ENCODE assay signal across 28 mouse cellular contexts in the genomic region with DNA sequence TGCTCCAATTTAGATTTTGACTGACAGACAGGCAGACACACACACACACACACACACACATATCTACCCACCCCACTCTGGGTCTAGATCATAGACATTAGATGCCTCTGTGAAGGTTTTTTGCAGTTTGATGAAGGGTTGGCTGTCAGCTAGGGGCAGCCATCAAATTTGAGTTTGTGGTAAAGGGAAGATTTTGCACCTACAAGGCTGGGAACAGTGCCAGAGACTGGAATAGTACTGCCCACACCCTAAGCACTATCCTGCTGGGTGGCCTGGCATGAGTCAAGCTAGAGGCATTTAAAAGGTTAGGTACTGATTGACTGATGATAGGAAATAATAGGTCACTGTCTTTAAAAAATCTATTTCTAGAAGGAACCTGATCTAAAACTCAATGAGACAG. TPM values are rescaled to one million over a fixed set of nuclear protein-coding genes. Genes with fewer than 3 reads are reported as not detected.
A peak's percentile ranks its signal among the peaks of the same experiment; 100 is the strongest.
DNase-seq lines count a peak whose midpoint lies in the region; TF ChIP-seq lines count a peak whose summit lies in the region.
"Had no signal": no experiment of that assay in that cellular context is flagged by ENCODE, and none has a peak within 500 bp of the region (broad histone marks: within the 10 kb centered on the region; RNA-seq: fewer than 3 reads in every experiment).

No protein-coding gene starts in this region.

- intact Hi-C loops in gastrocnemius, adult 2 months (cut with DNase I) = no loop called here

- TF ChIP-seq CTCF in gastrocnemius, adult 2 months (IDR thresholded peaks at IDR 0.05) = no peak
- no peak for TF ChIP-seq CTCF in layer of hippocampus, adult 2 months (conservative IDR thresholded peaks at IDR 0.05)

- H3K27ac ChIP-seq in gastrocnemius, adult 2 months = no peak overlapping the region
- H3K27ac ChIP-seq in layer of hippocampus, adult 2 months = no peak overlapping the region
- H3K27ac ChIP-seq: heart, embryonic 10.5 days; hindbrain, embryonic 12.5 days; midbrain, embryonic 15.5 days; stomach, embryonic 15.5 days had no signal

- peak; percentile 39 for DNase-seq in adrenal gland, adult 2 months
- no peak for DNase-seq in adrenal gland, adult 8-10 months
- peak; percentile 32 for DNase-seq in gastrocnemius, adult 2 months
- DNase-seq in gastrocnemius, postnatal 10 days = no peak
- DNase-seq in adrenal gland, postnatal 14 days = peak; percentile 21
- peak; percentile 42 to 43 for DNase-seq in cerebellum, postnatal 10 days
- no peak for DNase-seq in spleen, postnatal 10 days (ENCODE audit: low spot score in 2 of 2)
- no peak for DNase-seq in layer of hippocampus, adult 2 months (ENCODE audit: low spot score in 2 of 2)
- DNase-seq: kidney, adult 2 months; kidney, postnatal 10 days; lung, adult 18-20 months; lung, postnatal 14 days; right cerebral cortex, postnatal 25 days; thymus, adult 18-20 months; thymus, postnatal 4 days had no signal

- no peak overlapping the region for H3K4me3 ChIP-seq in gastrocnemius, adult 2 months
- H3K4me3 ChIP-seq in layer of hippocampus, adult 2 months = no peak overlapping the region
- H3K4me3 ChIP-seq: heart, embryonic 10.5 days; hindbrain, embryonic 12.5 days; megakaryocyte, embryonic 14.5 days; midbrain, embryonic 15.5 days; myocyte; stomach, embryonic 15.5 days had no signal

RNA-seq across cellular contexts. Expression of a gene that starts 15.6 kb away (rescaled TPM):
- 1 to 10 TPM in 1 of 2 experiments, not detected in 1; 1.7 TPM for total RNA-seq in adrenal gland, adult 2 months (2021)
- not detected in 2 replicates for polyA plus RNA-seq in adrenal gland, adult 2 months (2012; rRNA removed)
- 1 to 10 TPM in 2 of 4 experiments, not detected in 2; 1.6 to 2.2 TPM for total RNA-seq in adrenal gland, adult 8-10 months (2022)
- not detected for total RNA-seq in gastrocnemius, adult 2 months (2021)
- not detected for total RNA-seq in gastrocnemius, postnatal 10 days (2021)
- total RNA-seq in adrenal gland, postnatal 14 days (2021) = not detected in 2 replicates
- total RNA-seq in layer of hippocampus, adult 2 months (2021) = not detected
- total RNA-seq: layer of hippocampus, adult 18-20 months had no signal
- polyA plus RNA-seq: forebrain, embryonic 11.5 days; heart, embryonic 10.5 days; heart, postnatal 0 days; hindbrain, embryonic 12.5 days; kidney, adult 2 months; limb, embryonic 11.5 days; liver, embryonic 11.5 days; midbrain, embryonic 15.5 days; neural tube, embryonic 14.5 days; spleen, adult 2 months; stomach, embryonic 15.5 days had no signal

RNA-seq across cellular contexts. Expression of a gene that starts 15.8 kb away (rescaled TPM):
- 100 to 1,000 TPM; 117 to 138 TPM for total RNA-seq in adrenal gland, adult 2 months (2021)
- 34.3 and 46.2 TPM in 2 replicates for polyA plus RNA-seq in adrenal gland, adult 2 months (2012; rRNA removed)
- 100 to 1,000 TPM; 116 to 159 (median 134) TPM for total RNA-seq in adrenal gland, adult 8-10 months (2022)
- total RNA-seq in gastrocnemius, adult 2 months (2021) = 10 to 100 TPM; 76.9 to 78.9 TPM
- 10 to 100 TPM; 67.7 to 78.0 TPM for total RNA-seq in gastrocnemius, postnatal 10 days (2021)
- total RNA-seq in adrenal gland, postnatal 14 days (2021) = 126 and 133 TPM in 2 replicates
- total RNA-seq in layer of hippocampus, adult 2 months (2021) = 100 to 1,000 TPM; 173 to 175 TPM

Comparison
In these comparisons a context has a peak if more than half of its experiments do, and no peak if none do; other contexts are left out.
1. DNase-seq: peak in adrenal gland, adult 2 months (single experiment), gastrocnemius, adult 2 months (single experiment), adrenal gland, postnatal 14 days (single experiment) and cerebellum, postnatal 10 days (2 of 2); none in adrenal gland, adult 8-10 months (single experiment), gastrocnemius, postnatal 10 days (single experiment), spleen, postnatal 10 days (0 of 2) and layer of hippocampus, adult 2 months (0 of 2).